Mouse (Mus musculus) myocyte (in vitro differentiated cells): Measurements from ENCODE around the gene Slc17a5. TPM values are rescaled to one million over a fixed set of nuclear protein-coding genes. Genes with fewer than 3 reads are reported as not detected.

Source experiments
- H3K27me3 ChIP-seq: one replicate; pipeline ENCODE4 v1.6.1; 2011; ENCODE audit not compliant: control insufficient read depth, insufficient read depth, insufficient read length
- H3K36me3 ChIP-seq: one replicate; pipeline ENCODE4 v1.6.1; 2011; ENCODE audit not compliant: control insufficient read depth, insufficient read depth
- H3K4me2 ChIP-seq: one replicate; pipeline ENCODE4 v1.6.1; 2011; ENCODE audit warnings: low read depth, control low read depth
- H3K4me3 ChIP-seq: one replicate; pipeline ENCODE4 v1.5.1; 2011; ENCODE audit warnings: mild to moderate bottlenecking, control low read depth, moderate library complexity
- H3K79me2 ChIP-seq: one replicate; pipeline ENCODE4 v1.6.1; 2011; ENCODE audit not compliant: control insufficient read depth, insufficient read depth
- H3ac ChIP-seq: one replicate; pipeline ENCODE4 v1.6.1; 2011; ENCODE audit not compliant: control insufficient read depth, insufficient read length
- CEBPB ChIP-seq: IDR thresholded peaks from 2 replicates; pipeline ENCODE4 v1.6.1; 2011; ENCODE audit warnings: mild to moderate bottlenecking, moderate library complexity; ENCODE audit not compliant: poor library complexity, insufficient read depth, severe bottlenecking
- E2F4 ChIP-seq: IDR thresholded peaks from one replicate; pipeline ENCODE4 v1.6.1; 2011; ENCODE audit warnings: mild to moderate bottlenecking, control low read depth, moderate library complexity; ENCODE audit not compliant: insufficient read depth
- MAX ChIP-seq: IDR thresholded peaks from one replicate; pipeline ENCODE4 v1.6.1; 2011; ENCODE audit warnings: low read depth, mild to moderate bottlenecking, control low read depth
- MYOD1 ChIP-seq, 3 experiments: IDR thresholded peaks; one replicate each; pipeline ENCODE4 v1.6.1; 2011; ENCODE audit warnings: control low read depth in 2 of 3, low read depth in 2 of 3, mild to moderate bottlenecking in 2 of 3, moderate library complexity in 1 of 3; ENCODE audit not compliant: insufficient read length in 2 of 3, control insufficient read depth in 1 of 3
- MYOG ChIP-seq, 3 experiments: IDR thresholded peaks; one replicate each; pipeline ENCODE4 v1.6.1; 2011; ENCODE audit warnings: control low read depth in 2 of 3, low read depth in 2 of 3, mild to moderate bottlenecking in 2 of 3; ENCODE audit not compliant: insufficient read length in 2 of 3, control insufficient read depth in 1 of 3, insufficient read depth in 1 of 3
- POLR2A ChIP-seq: IDR thresholded peaks from one replicate; pipeline ENCODE4 v1.6.1; 2011; ENCODE audit warnings: low read depth, mild to moderate bottlenecking, control low read depth, moderate library complexity; ENCODE audit not compliant: insufficient read length
- POLR2AphosphoS2 ChIP-seq: IDR thresholded peaks from one replicate; pipeline ENCODE4 v1.6.1; 2011; ENCODE audit warnings: low read depth, control low read depth; ENCODE audit not compliant: insufficient read length
- REST ChIP-seq: IDR thresholded peaks from one replicate; pipeline ENCODE4 v1.6.1; 2011; ENCODE audit warnings: mild to moderate bottlenecking, control low read depth, moderate library complexity; ENCODE audit not compliant: insufficient read depth, insufficient read length
- SRF ChIP-seq: IDR thresholded peaks from one replicate; pipeline ENCODE4 v1.6.1; 2011; ENCODE audit warnings: low read depth; ENCODE audit not compliant: control insufficient read depth, insufficient read length
- TCF12 ChIP-seq: IDR thresholded peaks from one replicate; pipeline ENCODE4 v1.6.1; 2011; ENCODE audit warnings: mild to moderate bottlenecking, control low read depth; ENCODE audit not compliant: poor library complexity, insufficient read depth, severe bottlenecking
- TCF3 ChIP-seq: IDR thresholded peaks from one replicate; pipeline ENCODE4 v1.6.1; 2011; ENCODE audit warnings: low read depth, control low read depth; ENCODE audit not compliant: insufficient read length
- USF1 ChIP-seq: IDR thresholded peaks from one replicate; pipeline ENCODE4 v1.6.1; 2011; ENCODE audit warnings: low read depth, mild to moderate bottlenecking, control low read depth, moderate library complexity
- polyA plus RNA-seq: library from polyadenylated mRNA; unstranded; fragments of >200 nt; fragmentation: generic; extraction: Trizol; gene quantifications from one replicate; pipeline ENCODE4 v1.2.1, GENCODE M21; 2012; ENCODE audit warnings: missing spikeins

Slc17a5 gene
- polyA plus RNA-seq, 1 experiment = 4.7 TPM

GRCm38 (mm10) chr9:78527767-78528381, 60.0 kb downstream of the Slc17a5 start:
- Histone ChIP-seq H3K36me3 (no peaks in the 10 kb centered on the region), H3K79me2 (no peaks in the 10 kb centered on the region), H3K4me3 (peak overlapping the region; percentile 34), H3K4me2 (peak overlapping the region; percentile 91), H3ac (no peak overlapping the region), H3K27me3 (no peaks in the 10 kb centered on the region)
- TF ChIP-seq TCF12 (no peak), POLR2A (peak; percentile 28), TCF3 (no peak), E2F4 (no peak), USF1 (no peak)

DNA sequence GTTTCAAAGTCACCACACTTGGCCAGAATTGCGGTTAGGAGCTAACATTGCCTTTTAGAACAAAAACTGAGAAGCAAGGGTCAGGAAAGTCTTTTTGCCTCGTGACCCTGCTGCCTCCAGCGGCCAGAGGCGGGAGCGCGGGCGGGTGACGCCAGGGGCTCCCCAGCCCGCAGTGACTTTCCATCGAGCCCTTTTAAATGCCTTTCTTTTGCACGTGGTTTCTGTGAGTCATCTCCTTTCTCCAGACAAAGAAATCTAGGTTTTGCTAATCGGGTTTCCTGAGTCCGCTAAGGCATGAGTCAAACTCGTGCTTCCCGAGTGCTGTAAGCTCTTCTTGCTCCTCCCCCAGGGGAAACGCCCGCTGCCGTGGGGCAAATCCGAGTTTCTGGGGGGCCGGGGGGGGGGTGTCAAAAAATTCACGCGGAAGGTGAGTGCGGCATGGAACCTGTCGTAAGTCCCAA, 60.5 kb downstream of the Slc17a5 start:
- H3K4me2 ChIP-seq = peak overlapping the region; percentile 91
- H3K79me2 ChIP-seq = no peaks in the 10 kb centered on the region
- no peaks in the 10 kb centered on the region for H3K27me3 ChIP-seq
- TF ChIP-seq E2F4 (no peak), TCF3 (no peak), USF1 (peak; percentile 33)
- H3K36me3 ChIP-seq = no peaks in the 10 kb centered on the region
- H3K4me3 ChIP-seq = peak overlapping the region; percentile 34
- H3ac ChIP-seq = no peak overlapping the region

- no peaks in the 10 kb centered on the region for H3K36me3 ChIP-seq
- no peak overlapping the region for H3ac ChIP-seq
- H3K79me2 ChIP-seq = no peaks in the 10 kb centered on the region
- no peak overlapping the region for H3K4me3 ChIP-seq
- TF ChIP-seq SRF = no peak
- no peak for TF ChIP-seq POLR2AphosphoS2
- no peak for TF ChIP-seq POLR2A
- no peak for TF ChIP-seq MAX
- TF ChIP-seq MYOG (IDR thresholded peaks at IDR 0.05; ENCODE audit: control insufficient read depth in 1 of 3, insufficient read depth in 1 of 3, insufficient read length in 2 of 3, low read depth in 2 of 3) = no peak
- TF ChIP-seq CEBPB = no peak
- H3K27me3 ChIP-seq = no peaks in the 10 kb centered on the region
- no peak overlapping the region for H3K4me2 ChIP-seq
These were observed 61.6 kb downstream of the Slc17a5 start for GRCm38 (mm10) chr9:78526206-78526605.

- H3K4me3 ChIP-seq = no peak overlapping the region
- no peak for TF ChIP-seq REST
These were observed 62.2 kb downstream of the Slc17a5 start for GRCm38 (mm10) chr9:78525451-78526135.

GRCm38 (mm10) chr9:78521689-78522088, 66.2 kb downstream of the Slc17a5 start:
- H3ac ChIP-seq = no peak overlapping the region
- H3K4me3 ChIP-seq = peak overlapping the region; percentile 37
- no peaks in the 10 kb centered on the region for H3K79me2 ChIP-seq
- peak overlapping the region; percentile 86 for H3K4me2 ChIP-seq
- no peaks in the 10 kb centered on the region for H3K27me3 ChIP-seq
- TF ChIP-seq CEBPB (no peak), MYOD1 (IDR thresholded peaks at IDR 0.05; ENCODE audit: control insufficient read depth in 1 of 3, insufficient read length in 2 of 3, low read depth in 2 of 3) (no peak), SRF (no peak), MYOG (IDR thresholded peaks at IDR 0.05; ENCODE audit: control insufficient read depth in 1 of 3, insufficient read depth in 1 of 3, insufficient read length in 2 of 3, low read depth in 2 of 3) (no peak), TCF3 (no peak), MAX (no peak), USF1 (no peak), E2F4 (no peak), TCF12 (no peak), POLR2AphosphoS2 (no peak), POLR2A (no peak), REST (no peak)
- no peaks in the 10 kb centered on the region for H3K36me3 ChIP-seq

More at GRCm38 (mm10) chr9:78525451-78526135, 62.2 kb downstream of the Slc17a5 start:
- H3K79me2 ChIP-seq = no peaks in the 10 kb centered on the region
- H3K27me3 ChIP-seq = no peaks in the 10 kb centered on the region
- no peaks in the 10 kb centered on the region for H3K36me3 ChIP-seq
- no peak overlapping the region for H3ac ChIP-seq
- no peak overlapping the region for H3K4me2 ChIP-seq
